Mouse (Mus musculus) embryo, embryonic 10 days (tissue): Measurements from ENCODE around the gene Tas2r113.
"Not testable (repeated sequence)": the region's sequence is repeated elsewhere in the genome, so short reads cannot be mapped to it uniquely, and the experiment has no call there.

Experiments
- DNase-seq: peaks from one replicate; pipeline ENCODE4 v3.0.0-alpha.2; 2015; ENCODE audit warnings: low spot score

The Tas2r113 gene

DNA sequence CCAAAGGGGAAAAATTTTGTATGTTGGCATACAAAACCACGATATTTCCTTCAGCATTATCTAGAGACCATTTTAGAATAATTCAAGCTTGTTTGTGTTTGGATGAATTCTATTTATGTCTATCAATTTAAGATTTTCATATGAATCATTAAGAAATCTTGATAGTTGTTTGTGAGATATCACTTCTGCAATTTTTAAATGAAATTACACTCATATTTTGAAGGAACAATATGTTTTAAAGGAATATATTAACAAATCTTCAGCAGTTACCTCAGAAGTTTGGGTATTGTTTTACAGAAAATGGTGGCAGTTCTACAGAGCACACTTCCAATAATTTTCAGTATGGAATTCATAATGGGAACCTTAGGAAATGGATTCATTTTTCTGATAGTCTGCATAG is at the start of gene Tas2r113:
TSS of gene Tas2r113 (plus strand) at position 301 of the 400 bp plus-strand sequence.
- no peak for DNase-seq

DNA sequence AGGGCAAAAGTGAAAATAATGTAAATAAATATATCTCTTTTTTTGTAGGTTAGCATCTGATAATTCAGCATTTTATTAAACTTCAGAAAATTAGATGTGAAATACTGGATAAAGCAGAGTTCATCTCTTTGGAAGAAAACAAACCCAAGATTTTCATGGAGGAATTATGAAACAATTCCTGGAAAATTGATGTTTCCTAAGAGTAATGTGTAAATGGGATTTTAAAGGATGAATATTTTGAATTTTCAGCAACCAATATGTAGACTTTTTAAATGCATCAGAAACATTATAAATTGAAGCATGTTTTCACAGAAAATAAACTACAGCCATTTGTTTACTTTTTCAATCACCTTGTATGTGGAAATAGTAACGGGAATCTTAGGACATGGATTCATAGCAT is 46.0 kb upstream of the Tas2r113 start, which contains the start of gene Tas2r123:
TSS of gene Tas2r123 (plus strand) at position 301 of the 400 bp plus-strand sequence.
- no peak for DNase-seq

DNA sequence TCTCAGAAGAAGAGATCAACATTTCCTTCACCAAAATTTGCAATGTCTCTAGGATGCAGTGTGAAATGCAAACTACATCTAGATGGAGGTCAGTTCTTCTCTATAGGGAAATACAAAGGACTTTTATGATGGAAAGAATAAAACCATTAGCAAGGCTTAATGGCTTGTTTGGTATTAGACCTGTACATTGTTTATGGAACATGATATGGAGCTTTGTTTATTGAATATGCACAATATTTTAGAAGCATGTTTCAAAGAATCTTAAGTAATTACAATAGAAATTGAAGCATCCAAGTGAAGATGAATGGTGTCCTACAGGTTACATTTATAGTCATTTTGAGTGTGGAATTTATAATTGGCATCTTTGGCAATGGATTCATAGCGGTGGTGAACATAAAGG is 37.7 kb upstream of the Tas2r113 start, which contains the start of gene Tas2r116:
TSS of gene Tas2r116 (plus strand) at position 301 of the 400 bp plus-strand sequence.
- DNase-seq: no peak

DNA sequence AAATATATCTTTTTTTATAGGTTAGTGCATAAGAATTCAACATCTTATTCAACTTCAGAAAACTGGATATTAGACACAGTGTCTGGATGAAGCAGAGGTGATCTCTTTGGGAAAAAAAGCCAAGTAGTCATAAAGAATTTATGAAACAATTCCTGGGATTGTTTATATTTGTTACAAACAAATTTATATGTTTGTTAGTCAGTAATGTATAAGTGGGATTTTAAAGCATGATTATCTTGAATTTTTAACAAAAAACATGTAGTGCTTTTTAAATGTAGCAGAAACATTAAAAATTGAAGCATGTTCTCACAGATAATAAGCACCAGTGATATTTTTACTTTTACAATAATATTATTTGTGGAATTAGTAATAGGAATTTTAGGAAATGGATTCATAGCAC is 25.1 kb upstream of the Tas2r113 start, which contains the start of gene Tas2r110:
TSS of gene Tas2r110 (plus strand) at position 301 of the 400 bp plus-strand sequence.
- no peak for DNase-seq

DNA sequence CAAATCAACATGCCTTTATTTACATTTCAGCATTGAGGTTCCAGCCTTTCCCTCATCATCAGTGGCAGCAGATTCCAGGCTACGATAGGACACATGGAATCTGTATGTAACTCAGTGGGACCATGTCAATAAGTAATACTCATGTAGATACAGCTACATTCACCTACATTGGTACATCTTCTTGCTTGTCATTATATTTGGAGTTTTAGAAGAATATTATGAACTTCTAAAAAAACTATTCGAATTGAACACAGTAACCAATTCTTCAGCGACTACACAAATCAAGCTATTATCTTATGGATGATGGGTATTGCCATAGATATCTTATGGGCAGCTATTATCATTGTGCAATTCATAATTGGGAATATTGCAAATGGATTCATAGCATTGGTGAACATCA is 16.5 kb downstream of the Tas2r113 start, which contains the start of gene Tas2r125:
TSS of gene Tas2r125 (plus strand) at position 301 of the 400 bp plus-strand sequence.
- DNase-seq: no peak

DNA sequence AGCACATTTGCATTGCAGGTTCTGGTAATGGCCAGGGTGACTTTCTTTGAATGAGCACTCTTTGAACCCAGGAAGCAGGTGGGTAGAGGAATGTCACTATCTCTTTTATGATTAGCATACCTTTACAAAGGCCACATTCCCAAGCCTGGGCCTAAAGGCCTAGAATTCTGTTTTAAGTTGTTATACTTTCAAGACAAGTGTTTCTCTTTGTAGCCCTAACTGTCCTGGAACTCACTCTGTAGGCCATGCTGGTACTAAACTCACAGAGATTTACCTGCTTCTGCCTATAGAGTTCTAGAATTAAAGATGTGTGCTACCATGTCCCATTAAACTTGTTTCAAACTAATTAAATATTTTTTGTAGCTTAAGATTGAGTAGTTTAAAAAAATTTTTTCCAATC is 48.6 kb downstream of the Tas2r113 start:
- DNase-seq: not testable (repeated sequence)
